Mouse (Mus musculus): ENCODE data around the gene Plcg2. TPM values are rescaled to one million over a fixed set of nuclear protein-coding genes. Genes with fewer than 3 reads are reported as not detected.

The Plcg2 gene
- polyA plus RNA-seq, 1 experiment from 2014 or later, result 6.1 TPM

DNA sequence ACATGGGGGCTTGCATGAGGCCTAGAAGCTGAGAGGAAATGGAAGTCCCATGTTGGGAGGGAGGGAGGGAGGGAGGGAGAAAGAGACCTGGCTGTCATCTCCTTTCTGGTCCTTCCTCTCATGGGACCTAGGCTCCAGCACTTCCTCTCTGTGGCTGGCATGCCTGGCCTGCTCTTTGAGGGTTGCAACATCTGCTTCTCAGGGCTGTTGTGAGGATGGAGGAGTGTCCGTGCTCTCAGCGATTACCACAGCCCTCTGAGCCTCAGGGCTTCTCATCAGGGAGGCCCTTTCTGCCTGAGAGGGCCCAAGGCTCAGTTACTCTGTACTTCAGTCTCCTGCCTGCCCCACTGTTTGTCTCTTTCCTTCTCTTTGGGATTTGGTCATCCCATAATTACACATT is 28.1 kb downstream of the Plcg2 start:
- no peaks in the 10 kb centered on the region for H3K9me3 ChIP-seq (replicated peaks)
- H3K27ac ChIP-seq, result peak overlapping the region; percentile 20; the same call in 1 of the 2 replicates
- ATAC-seq (replicated peaks; ENCODE audit: insufficient number of reproducible peaks, insufficient read depth, low FRiP score, low read depth), result no peak

GRCm38 (mm10) chr8:117527983-117528382 is 29.9 kb downstream of the Plcg2 start:
- no peak overlapping the region for H3K4me2 ChIP-seq
- H3K27ac ChIP-seq, result no peak overlapping the region
- no peak overlapping the region for H3K9ac ChIP-seq
- peaks cover 9% of the 10 kb centered on the region for H3K4me1 ChIP-seq (replicated peaks)
- no peak for ATAC-seq (replicated peaks; ENCODE audit: insufficient number of reproducible peaks, insufficient read depth, low FRiP score, low read depth)
- no peaks in the 10 kb centered on the region for H3K36me3 ChIP-seq
- H3K9me3 ChIP-seq (replicated peaks), result no peaks in the 10 kb centered on the region
- H3K4me3 ChIP-seq, result no peak overlapping the region
- WGBS, result 66% methylated on average over 5 of the region's 5 CpGs
- H3K27me3 ChIP-seq, result no peaks in the 10 kb centered on the region

More for the DNA sequence above, 28.1 kb downstream of the Plcg2 start:
- 40% methylated on average over 2 of the region's 2 CpGs for WGBS
- no peak overlapping the region for H3K9ac ChIP-seq
- H3K4me1 ChIP-seq (replicated peaks), result peaks cover 9% of the 10 kb centered on the region
- no peaks in the 10 kb centered on the region for H3K27me3 ChIP-seq
- H3K4me2 ChIP-seq, result no peak overlapping the region
- H3K36me3 ChIP-seq, result no peaks in the 10 kb centered on the region
- H3K4me3 ChIP-seq, result no peak overlapping the region

GRCm38 (mm10) chr8:117529177-117529576 is 31.1 kb downstream of the Plcg2 start:
- H3K27me3 ChIP-seq, result no peaks in the 10 kb centered on the region
- no peak overlapping the region for H3K4me3 ChIP-seq
- H3K4me1 ChIP-seq (replicated peaks), result peaks cover 9% of the 10 kb centered on the region
- 63% methylated on average over 5 of the region's 5 CpGs for WGBS
- H3K9me3 ChIP-seq (replicated peaks), result no peaks in the 10 kb centered on the region
- H3K4me2 ChIP-seq, result no peak overlapping the region
- H3K9ac ChIP-seq, result no peak overlapping the region
- no peak overlapping the region for H3K27ac ChIP-seq
- ATAC-seq (replicated peaks; ENCODE audit: insufficient number of reproducible peaks, insufficient read depth, low FRiP score, low read depth), result no peak
- no peaks in the 10 kb centered on the region for H3K36me3 ChIP-seq

GRCm38 (mm10) chr8:117532381-117532972 is 34.4 kb downstream of the Plcg2 start:
- H3K9me3 ChIP-seq (replicated peaks), result no peaks in the 10 kb centered on the region
- H3K4me1 ChIP-seq (replicated peaks), result peaks cover 4% of the 10 kb centered on the region
- H3K27ac ChIP-seq, result no peak overlapping the region
- 77% methylated on average over 15 of the region's 15 CpGs for WGBS
- no peak for ATAC-seq (replicated peaks; ENCODE audit: insufficient number of reproducible peaks, insufficient read depth, low FRiP score, low read depth)
- H3K27me3 ChIP-seq, result no peaks in the 10 kb centered on the region
- H3K9ac ChIP-seq, result no peak overlapping the region
- H3K4me2 ChIP-seq, result no peak overlapping the region
- no peaks in the 10 kb centered on the region for H3K36me3 ChIP-seq
- H3K4me3 ChIP-seq, result no peak overlapping the region

GRCm38 (mm10) chr8:117536862-117537261 is 38.8 kb downstream of the Plcg2 start:
- ATAC-seq (replicated peaks; ENCODE audit: insufficient number of reproducible peaks, insufficient read depth, low FRiP score, low read depth), result no peak

DNA sequence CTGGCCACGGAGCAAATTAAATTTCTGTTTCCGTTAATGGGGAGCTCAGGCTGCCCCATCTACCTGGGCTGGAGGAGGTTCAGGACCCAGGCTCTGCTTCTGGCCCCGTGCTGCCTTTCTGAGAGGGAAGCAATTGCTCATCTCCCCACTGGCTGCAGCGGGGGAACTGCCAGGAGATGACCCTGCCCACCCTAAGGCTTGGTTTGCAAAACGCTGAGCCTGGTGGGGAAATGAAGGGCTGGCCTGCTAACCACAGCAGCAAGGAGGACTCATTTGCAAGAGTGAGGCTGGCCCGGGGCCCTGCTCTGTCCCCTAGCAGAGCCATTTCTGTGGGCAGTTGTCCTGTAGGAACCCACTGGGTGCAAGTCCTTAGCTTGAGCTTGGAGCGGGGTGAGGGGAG is 39.7 kb downstream of the Plcg2 start:
- Histone ChIP-seq H3K4me1 (replicated peaks) (peaks cover 17% of the 10 kb centered on the region), H3K27ac (no peak overlapping the region), H3K9ac (no peak overlapping the region), H3K27me3 (no peaks in the 10 kb centered on the region), H3K36me3 (no peaks in the 10 kb centered on the region), H3K9me3 (replicated peaks) (no peaks in the 10 kb centered on the region), H3K4me3 (no peak overlapping the region), H3K4me2 (no peak overlapping the region)
- no peak for ATAC-seq (replicated peaks; ENCODE audit: insufficient number of reproducible peaks, insufficient read depth, low FRiP score, low read depth)
- WGBS, result 69% methylated on average over 7 of the region's 7 CpGs

More at GRCm38 (mm10) chr8:117536862-117537261, 38.8 kb downstream of the Plcg2 start:
- H3K27me3 ChIP-seq, result no peaks in the 10 kb centered on the region
- H3K27ac ChIP-seq, result no peak overlapping the region
- no peaks in the 10 kb centered on the region for H3K36me3 ChIP-seq
- no peak overlapping the region for H3K4me3 ChIP-seq
- peaks cover 17% of the 10 kb centered on the region for H3K4me1 ChIP-seq (replicated peaks)
- no peaks in the 10 kb centered on the region for H3K9me3 ChIP-seq (replicated peaks)
- H3K4me2 ChIP-seq, result no peak overlapping the region
- WGBS, result 49% methylated on average over 5 of the region's 6 CpGs
- H3K9ac ChIP-seq, result no peak overlapping the region

DNA sequence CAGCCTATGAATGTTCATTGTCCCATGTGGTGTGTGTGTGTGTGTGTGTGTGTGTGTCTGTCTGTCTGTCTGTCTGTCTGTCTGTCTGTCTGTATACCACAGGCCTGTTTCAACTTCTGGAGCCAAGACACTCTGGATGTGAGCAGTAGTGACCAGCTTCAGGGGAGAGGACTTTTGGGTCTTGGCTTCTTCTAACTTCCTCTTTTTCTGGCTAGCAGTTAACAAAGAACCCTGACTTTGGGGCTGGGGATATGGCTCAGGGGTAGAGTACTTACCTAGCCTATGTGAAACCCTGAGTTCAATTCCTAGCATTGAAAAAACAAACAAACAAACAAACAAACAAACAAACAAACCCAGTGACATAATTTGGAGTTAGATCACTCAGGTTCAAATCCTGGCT is 44.9 kb downstream of the Plcg2 start:
- no peak overlapping the region for H3K4me2 ChIP-seq
- no peaks in the 10 kb centered on the region for H3K36me3 ChIP-seq
- H3K27me3 ChIP-seq, result no peaks in the 10 kb centered on the region
- H3K9me3 ChIP-seq (replicated peaks), result no peaks in the 10 kb centered on the region
- H3K9ac ChIP-seq, result no peak overlapping the region
- H3K4me3 ChIP-seq, result no peak overlapping the region
- peaks cover 32% of the 10 kb centered on the region for H3K4me1 ChIP-seq (replicated peaks)
- no peak overlapping the region for H3K27ac ChIP-seq
- no peak for ATAC-seq (replicated peaks; ENCODE audit: insufficient number of reproducible peaks, insufficient read depth, low FRiP score, low read depth)

- ATAC-seq (replicated peaks; ENCODE audit: insufficient number of reproducible peaks, insufficient read depth, low FRiP score, low read depth), result peak; percentile 69
- Histone ChIP-seq H3K27ac (peak overlapping the region; percentile 65), H3K4me1 (replicated peaks) (peaks cover 30% of the 10 kb centered on the region), H3K4me2 (peak overlapping the region; percentile 4; the same call in 1 of the 2 replicates), H3K27me3 (no peaks in the 10 kb centered on the region), H3K9ac (no peak overlapping the region), H3K4me3 (no peak overlapping the region), H3K36me3 (no peaks in the 10 kb centered on the region), H3K9me3 (replicated peaks) (no peaks in the 10 kb centered on the region)
- WGBS, result 23% methylated on average over 6 of the region's 6 CpGs
Observed at GRCm38 (mm10) chr8:117543789-117544188, 45.7 kb downstream of the Plcg2 start.

DNA sequence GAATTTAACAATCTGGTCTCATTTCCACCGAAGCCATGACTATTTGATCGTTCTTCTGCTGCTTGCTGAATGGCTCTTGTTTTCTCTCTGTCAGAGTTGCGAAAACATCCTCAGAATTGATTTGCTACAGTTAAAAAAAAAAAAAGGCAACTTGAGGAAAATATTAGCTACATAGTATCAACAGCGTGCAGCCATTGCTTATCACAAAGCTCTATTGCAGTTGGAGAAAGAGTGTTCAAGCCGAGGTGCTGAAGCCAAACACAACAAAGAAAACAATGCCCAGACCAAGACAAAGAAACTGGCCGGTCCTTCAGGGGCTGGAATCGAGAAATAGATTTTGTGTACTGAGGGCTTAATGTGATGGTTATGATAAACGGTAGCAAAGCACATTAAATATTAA is 47.0 kb downstream of the Plcg2 start:
- WGBS, result 67% methylated on average over 8 of the region's 8 CpGs
- Histone ChIP-seq H3K27me3 (no peaks in the 10 kb centered on the region), H3K27ac (peak overlapping the region; percentile 65; the same call in 1 of the 2 replicates), H3K36me3 (no peaks in the 10 kb centered on the region), H3K9ac (no peak overlapping the region), H3K4me2 (no peak overlapping the region), H3K4me3 (no peak overlapping the region), H3K9me3 (replicated peaks) (no peaks in the 10 kb centered on the region), H3K4me1 (replicated peaks) (peaks cover 20% of the 10 kb centered on the region)
- ATAC-seq (replicated peaks; ENCODE audit: insufficient number of reproducible peaks, insufficient read depth, low FRiP score, low read depth), result no peak

- no peak for ATAC-seq (replicated peaks; ENCODE audit: insufficient number of reproducible peaks, insufficient read depth, low FRiP score, low read depth)
- Histone ChIP-seq H3K4me1 (replicated peaks) (peaks cover 20% of the 10 kb centered on the region), H3K27me3 (no peaks in the 10 kb centered on the region), H3K36me3 (no peaks in the 10 kb centered on the region), H3K4me2 (no peak overlapping the region), H3K9ac (no peak overlapping the region), H3K9me3 (replicated peaks) (no peaks in the 10 kb centered on the region), H3K4me3 (no peak overlapping the region), H3K27ac (no peak overlapping the region)
- WGBS, result 64% methylated on average over 5 of the region's 5 CpGs
Observed at GRCm38 (mm10) chr8:117546386-117546785, 48.3 kb downstream of the Plcg2 start.

DNA sequence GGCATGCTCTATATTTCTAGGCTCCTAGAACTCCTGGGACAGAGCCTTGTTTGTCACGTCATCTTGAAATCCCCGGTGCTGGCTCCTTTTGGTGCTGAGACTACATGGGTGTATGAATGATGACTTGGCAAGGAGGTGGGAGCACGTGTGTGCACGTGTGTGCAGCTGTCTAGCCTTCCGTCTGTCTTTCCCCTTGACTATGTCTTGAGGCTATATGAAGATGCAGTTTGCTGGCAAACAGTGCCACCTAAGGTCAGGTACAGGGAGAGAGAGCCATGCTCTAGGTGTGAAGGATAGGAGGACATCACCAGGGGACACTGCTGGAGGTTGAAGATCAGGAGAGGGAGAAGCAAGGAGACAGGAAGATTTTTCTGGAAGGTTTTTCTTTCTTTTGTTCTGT is 49.9 kb downstream of the Plcg2 start:
- WGBS, result 70% methylated on average over 5 of the region's 5 CpGs
- Histone ChIP-seq H3K9me3 (replicated peaks) (no peaks in the 10 kb centered on the region), H3K27me3 (no peaks in the 10 kb centered on the region), H3K27ac (no peak overlapping the region), H3K4me1 (replicated peaks) (peaks cover 19% of the 10 kb centered on the region), H3K36me3 (no peaks in the 10 kb centered on the region), H3K4me2 (no peak overlapping the region), H3K9ac (no peak overlapping the region), H3K4me3 (no peak overlapping the region)
- no peak for ATAC-seq (replicated peaks; ENCODE audit: insufficient number of reproducible peaks, insufficient read depth, low FRiP score, low read depth)

GRCm38 (mm10) chr8:117548453-117548852 is 50.4 kb downstream of the Plcg2 start:
- Histone ChIP-seq H3K4me2 (no peak overlapping the region), H3K9me3 (replicated peaks) (no peaks in the 10 kb centered on the region), H3K4me3 (no peak overlapping the region), H3K36me3 (no peaks in the 10 kb centered on the region), H3K27ac (no peak overlapping the region), H3K4me1 (replicated peaks) (peaks cover 14% of the 10 kb centered on the region), H3K27me3 (no peaks in the 10 kb centered on the region), H3K9ac (no peak overlapping the region)
- 56% methylated on average over 4 of the region's 4 CpGs for WGBS
- ATAC-seq (replicated peaks; ENCODE audit: insufficient number of reproducible peaks, insufficient read depth, low FRiP score, low read depth), result no peak; the same call in 1 of the 2 replicates
